Mouse (Mus musculus) left cerebral cortex, postnatal 14 days (tissue): ENCODE results near the gene Hsd11b1. TPM values are rescaled to one million over a fixed set of nuclear protein-coding genes. Genes with fewer than 3 reads are reported as not detected.

ENCODE experiments used
- DNase-seq, 2 experiments: peaks; one replicate each; pipeline ENCODE4 v3.0.0; 2021 to 2022; ENCODE audit warnings: low spot score in 2 of 2, mixed read lengths in 1 of 2
- intact Hi-C: fragments of 180-260 bp; cut with DNase I; formaldehyde crosslinking; loops from one replicate; pipeline ENCODE4 v1.15.1; 2025
- total RNA-seq, 2 experiments: library from RNA; stranded (reverse); gene quantifications; 2 replicates each; pipeline ENCODE4 v1.2.3; 2021

Gene Hsd11b1
- total RNA-seq, 2 experiments from 2014 or later: 24.2 to 31.1 TPM

DNA sequence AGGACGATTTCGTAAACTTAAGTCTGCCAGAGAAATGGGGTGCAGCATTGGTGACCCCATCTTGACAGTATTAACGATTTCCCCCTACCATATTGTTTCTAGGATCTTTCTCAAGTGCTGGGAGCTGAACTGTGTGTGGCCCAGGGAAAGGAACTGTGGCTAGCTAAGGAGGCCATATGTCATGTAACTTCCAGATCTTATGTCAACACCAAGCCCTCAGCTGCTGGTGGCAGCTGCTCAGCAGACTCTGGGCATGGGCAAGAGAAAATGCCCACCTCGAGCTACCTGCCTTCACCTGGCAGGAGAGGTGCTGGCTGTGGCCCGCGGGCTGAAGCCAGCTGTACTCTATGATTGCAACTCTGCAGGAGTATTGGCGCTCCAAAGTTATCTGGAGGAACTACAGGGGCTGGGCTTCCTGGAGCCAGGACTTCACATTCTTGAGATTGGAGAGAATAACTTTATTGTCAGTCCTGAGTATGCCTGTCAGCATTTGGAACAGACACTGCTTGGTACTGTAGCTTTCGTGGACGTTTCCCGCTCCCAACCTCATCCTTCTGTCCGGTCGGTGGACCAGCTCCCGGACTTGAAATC is 89.6 kb downstream of the Hsd11b1 start:
- intact Hi-C loops: loop anchor here (5.0 kb wide), 1 partner anchor 42 kb away; the partner anchor contains the start of gene Diexf

DNA sequence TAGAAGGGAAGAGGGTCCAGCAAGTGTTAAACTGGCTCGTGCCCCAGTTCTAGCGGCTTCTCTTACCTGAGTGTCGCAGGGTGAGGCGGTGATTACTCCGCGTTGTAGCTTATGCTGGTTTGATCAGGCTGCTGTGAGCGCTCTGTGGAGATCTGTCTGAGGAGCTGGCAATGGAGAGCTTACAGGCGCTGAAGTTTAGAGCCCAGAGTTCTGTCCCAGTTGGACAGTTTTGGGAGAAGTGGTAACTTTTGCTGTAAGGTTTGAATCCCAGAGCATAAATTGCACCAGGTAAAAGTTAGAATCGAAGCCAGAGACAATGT is 90.1 kb downstream of the Hsd11b1 start:
- intact Hi-C loops: loop anchor here (5.0 kb wide), 1 partner anchor 41 kb away; the partner anchor contains the start of gene Diexf
- no peak for DNase-seq

More for the DNA sequence above, 89.6 kb downstream of the Hsd11b1 start:
- no peak for DNase-seq

GRCm38 (mm10) chr1:193172991-193173809 is 90.7 kb downstream of the Hsd11b1 start:
- intact Hi-C loops: loop anchor here (5.0 kb wide), 1 partner anchor 41 kb away; the partner anchor contains the start of gene Diexf
- peak; percentile 96 to 97 for DNase-seq

Other genes with a start within 250 kb of the Hsd11b1 start
- 10 to 100 TPM; 20.8 to 21.2 TPM for gene Syt14, start 228.3 kb downstream of the Hsd11b1 start, total RNA-seq
- 10 to 100 TPM; 19.5 to 22.3 TPM for gene Diexf, start 133.8 kb downstream of the Hsd11b1 start, total RNA-seq
- 1 to 10 TPM; 2.4 TPM for gene Irf6, start 111.0 kb downstream of the Hsd11b1 start, total RNA-seq
- gene A130010J15Rik, start 96.0 kb downstream of the Hsd11b1 start, total RNA-seq: 1 to 10 TPM; 3.4 to 3.7 TPM
- gene Traf3ip3, start 62.4 kb downstream of the Hsd11b1 start, total RNA-seq: 1 to 10 TPM; 1.6 to 3.1 TPM
- 1 to 10 TPM; 1.6 to 3.0 TPM for gene Lamb3, start 56.4 kb downstream of the Hsd11b1 start, total RNA-seq
- gene G0s2, start 9.1 kb upstream of the Hsd11b1 start, total RNA-seq: 1 to 10 TPM; 4.9 to 6.5 TPM
- 10 to 100 TPM; 42.8 to 43.6 TPM for gene Camk1g, start 106.2 kb upstream of the Hsd11b1 start, total RNA-seq